Mouse (Mus musculus) thymus, postnatal 10 days (tissue): ENCODE measurements around the gene Olfr548-ps1.
"Not testable (repeated sequence)": the region's sequence is repeated elsewhere in the genome, so short reads cannot be mapped to it uniquely, and the experiment has no call there.

Source experiments
- DNase-seq, 2 experiments: peaks; one replicate each; pipeline ENCODE4 v3.0.0; 2021; ENCODE audit warnings: low spot score in 2 of 2

Olfr548-ps1 gene

GRCm38 (mm10) chr7:102540596-102540995 is at the start of gene Olfr548-ps1:
Olfr548-ps1 (plus strand) TSS chr7:102540896.
- DNase-seq, result no peak

DNA sequence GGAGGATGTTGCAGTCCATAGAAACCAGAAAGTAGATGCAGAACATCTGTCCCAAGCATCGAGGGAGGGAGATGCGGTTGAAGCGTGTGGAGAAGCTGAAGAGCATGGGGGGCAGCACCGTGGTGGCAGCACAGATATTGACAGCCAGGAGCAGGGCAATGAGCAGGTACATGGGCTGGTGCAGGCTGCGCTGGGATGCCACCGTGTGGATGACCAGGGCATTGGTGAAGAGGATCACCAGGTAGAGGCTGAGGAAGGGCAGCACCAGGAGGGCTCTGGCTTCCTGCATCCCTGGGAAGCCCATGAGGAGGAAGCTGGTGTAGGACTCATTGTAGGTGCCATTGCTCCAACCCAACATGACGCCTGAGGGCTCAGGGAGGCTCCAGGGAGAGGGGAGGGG is 46.3 kb upstream of the Olfr548-ps1 start:
- DNase-seq, result not testable (repeated sequence)

DNA sequence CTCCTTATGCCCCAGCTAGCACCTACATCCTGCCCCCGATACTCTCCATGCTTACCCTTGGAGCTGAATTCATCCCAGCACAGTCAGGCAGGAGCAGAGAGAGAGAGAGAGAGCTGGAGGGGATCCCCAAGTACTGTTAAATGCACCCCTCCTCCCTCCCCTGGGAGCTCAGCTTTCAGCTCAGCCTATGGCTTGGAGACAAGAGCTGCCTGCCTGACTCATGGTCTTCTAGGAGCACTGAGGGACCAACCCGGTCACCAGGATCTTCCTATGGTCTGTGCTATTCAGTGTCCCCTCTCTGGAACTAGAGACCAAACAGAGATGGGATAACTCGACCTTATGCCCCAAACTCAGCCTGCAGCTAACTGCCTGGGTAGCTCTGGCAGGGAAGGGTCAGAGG is 41.2 kb upstream of the Olfr548-ps1 start, which contains the start of gene Olfr545:
Olfr545 (minus strand) TSS at position 101 of the 400 bp plus-strand sequence.
- DNase-seq, result no peak

- no peak for DNase-seq
Observed at GRCm38 (mm10) chr7:102501986-102502385, 38.7 kb upstream of the Olfr548-ps1 start.

DNA sequence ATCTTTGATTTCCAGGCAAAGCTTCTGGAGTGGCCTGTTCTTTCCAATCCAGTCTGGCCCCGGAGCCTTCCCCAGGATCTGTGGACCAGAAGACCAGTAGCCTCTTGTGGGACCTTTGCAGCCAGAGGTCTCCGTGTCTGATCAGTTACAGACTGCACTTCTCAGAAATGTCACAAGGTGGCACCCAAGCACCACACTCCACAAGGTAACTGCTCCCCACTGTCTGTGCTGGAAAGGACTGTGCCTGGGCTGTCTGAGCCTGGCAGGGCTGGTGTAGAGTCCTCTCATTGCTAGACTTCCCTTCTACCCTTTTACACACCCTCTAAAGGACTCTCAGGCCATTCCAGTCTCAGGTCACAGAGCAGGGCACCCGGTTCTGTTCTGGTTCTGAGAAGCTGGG is 33.8 kb upstream of the Olfr548-ps1 start:
- DNase-seq, result peak; percentile 44 to 71

DNA sequence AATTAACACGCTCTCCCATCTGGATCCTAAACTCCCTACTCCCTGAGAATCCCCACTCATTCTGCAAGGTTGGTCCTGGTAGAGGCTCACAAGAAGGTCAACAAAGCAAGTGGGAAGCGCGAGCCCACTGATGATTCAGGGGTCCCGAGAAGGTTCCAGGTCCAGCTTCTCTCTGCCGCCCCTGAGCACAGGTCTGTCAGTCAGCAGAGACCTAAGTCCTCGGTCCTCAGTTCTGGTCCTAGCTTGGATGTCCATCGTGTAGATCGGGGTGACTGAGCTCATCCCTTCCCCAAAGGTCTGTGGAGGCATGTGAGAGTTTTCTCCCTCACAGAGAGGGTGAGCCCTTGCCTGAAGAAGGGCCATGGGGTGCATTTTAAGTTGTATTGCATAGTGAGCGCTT is 32.6 kb upstream of the Olfr548-ps1 start:
- DNase-seq, result no peak

DNA sequence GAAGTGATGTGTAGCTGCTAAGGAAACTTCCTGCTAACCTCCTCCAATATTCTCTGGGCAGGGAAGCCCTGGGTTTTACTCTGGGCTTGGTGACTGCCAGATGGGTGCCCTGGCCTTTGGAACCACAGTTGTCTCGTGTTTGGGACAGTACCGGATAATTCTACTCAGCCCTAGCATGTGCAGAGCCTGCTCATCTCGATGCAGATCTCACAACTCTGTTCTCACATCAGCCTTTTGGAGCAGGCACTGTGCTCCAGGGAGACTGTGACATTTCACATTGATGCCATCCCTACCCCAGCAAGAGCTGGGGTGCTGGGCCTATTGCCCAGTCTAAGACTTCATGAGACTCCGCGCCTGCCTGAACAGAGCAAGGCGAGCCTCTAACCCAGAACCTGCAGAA is 32.0 kb upstream of the Olfr548-ps1 start:
- no peak for DNase-seq

DNA sequence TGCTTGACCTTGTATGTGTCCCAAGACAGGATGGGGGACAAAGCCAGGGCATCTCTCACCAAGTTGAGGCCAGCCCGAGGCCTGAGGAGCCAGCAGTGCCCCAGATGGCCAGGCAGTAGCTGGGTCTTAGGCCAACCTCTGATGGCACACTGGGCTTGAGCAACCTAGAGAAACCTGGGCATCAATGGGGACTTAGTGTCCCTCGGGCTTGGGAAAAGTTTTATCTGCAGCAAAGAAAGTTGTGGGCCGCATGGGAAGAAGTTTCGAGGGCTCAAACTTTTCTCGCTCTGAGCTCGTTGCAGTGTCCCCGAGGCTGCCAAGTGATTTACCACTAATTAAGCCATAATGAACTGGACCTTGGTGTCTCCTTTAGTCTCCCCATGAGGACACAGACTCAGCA is 31.0 kb upstream of the Olfr548-ps1 start:
- DNase-seq, result no peak

DNA sequence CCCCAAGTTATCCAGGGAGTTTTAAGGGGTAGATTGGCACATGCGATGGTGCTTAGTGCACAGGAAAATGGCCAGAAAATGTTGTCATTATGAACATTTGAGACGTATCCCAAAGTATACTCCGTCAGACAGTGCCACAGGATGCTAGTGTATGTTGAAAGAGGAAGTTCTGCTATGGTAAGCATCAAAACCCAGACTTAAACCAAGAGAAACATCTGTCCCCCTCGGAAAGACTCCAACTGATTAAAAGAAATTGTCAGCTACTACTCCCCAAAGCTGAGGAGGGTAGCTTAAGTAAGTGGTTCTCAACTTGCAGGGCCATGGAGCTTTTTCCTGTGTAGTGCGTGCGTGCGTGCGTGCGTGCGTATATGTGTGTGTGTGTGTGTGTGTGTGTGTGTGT is 28.8 kb upstream of the Olfr548-ps1 start:
- no peak for DNase-seq

DNA sequence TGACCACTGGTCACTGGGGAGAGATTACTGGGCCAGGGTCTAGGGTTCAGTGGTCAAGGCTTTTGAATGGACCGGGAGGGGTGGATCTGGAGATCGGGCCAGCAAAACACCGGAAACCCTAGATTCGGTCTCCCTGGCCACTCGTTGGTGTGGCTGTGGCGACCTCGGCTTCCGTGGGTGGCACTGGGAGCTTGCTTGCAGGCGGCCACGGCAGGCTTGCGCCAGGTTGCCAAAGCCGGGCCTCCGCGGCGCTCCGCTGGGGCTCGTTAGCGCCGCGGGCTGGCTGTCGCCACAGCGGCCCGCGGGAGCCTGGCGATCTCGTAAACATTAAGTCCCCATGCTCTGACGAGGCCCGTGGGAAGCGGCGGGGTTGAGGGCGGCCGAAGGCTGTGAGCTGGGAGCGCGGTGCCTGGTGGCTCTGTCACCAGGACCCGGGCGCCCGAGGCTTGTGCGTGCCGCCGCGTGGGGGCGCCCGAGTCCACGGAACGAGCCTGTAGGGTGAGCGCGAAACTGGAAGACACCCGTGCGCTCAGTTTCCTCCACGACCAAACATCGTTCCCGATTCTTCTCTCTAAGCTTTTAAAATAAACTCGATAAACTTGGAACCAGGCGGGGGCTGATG is 27.8 kb upstream of the Olfr548-ps1 start:
- peak; percentile 57 to 95 for DNase-seq

- no peak for DNase-seq
Observed at GRCm38 (mm10) chr7:102514144-102514543, 26.6 kb upstream of the Olfr548-ps1 start.

DNA sequence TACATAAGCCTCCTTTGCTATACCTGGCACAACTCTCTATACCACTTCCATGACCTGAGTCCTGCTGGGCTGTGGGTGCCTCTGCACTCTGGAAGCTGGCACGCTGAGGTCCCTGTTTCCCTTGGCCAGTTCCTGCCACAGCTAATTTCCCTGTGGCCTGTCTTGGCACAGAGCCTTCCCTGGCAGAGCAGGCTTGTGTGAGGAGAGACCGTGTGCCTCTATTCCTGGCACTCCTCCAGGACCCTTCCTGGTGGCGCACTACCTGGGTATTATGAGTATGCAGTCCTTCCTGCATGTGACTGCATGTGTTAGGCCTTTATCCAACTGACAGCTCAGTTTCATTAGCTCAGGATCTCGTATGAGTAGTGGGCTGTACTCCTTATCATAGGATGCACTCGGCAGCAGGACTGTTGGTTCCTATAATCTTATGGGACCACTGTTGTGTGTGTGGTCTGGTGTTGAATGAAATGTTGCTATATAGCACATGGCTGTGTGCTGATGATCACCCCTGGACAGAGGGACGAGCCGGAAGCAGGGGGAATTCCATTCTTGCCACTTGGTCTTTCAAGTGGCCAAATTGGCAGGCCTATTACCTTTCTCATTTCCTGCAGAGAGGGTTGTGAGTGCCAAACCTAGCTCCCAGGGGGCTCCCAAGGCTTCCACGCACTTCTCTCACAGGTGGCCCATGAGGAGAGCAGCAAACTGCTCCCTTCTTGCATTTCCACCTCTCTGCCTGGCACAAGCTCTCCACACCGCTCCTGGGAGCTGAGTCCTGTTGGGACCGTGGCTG is 24.2 kb upstream of the Olfr548-ps1 start:
- no peak for DNase-seq

DNA sequence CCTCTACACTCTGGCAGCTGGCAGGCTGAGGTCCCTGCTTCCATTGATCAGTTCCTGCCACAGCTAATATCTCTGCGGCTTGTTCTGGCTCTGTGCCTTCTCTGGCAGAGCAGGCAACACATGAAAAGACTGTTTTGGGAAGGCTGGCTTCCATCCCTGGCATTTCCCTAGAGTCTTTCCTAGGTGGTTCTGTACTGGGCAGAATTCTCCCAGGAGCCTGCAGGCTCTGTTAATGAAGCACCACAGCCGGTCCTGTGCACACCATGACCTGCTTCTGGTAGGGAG is 23.7 kb upstream of the Olfr548-ps1 start:
- DNase-seq, result no peak

DNA sequence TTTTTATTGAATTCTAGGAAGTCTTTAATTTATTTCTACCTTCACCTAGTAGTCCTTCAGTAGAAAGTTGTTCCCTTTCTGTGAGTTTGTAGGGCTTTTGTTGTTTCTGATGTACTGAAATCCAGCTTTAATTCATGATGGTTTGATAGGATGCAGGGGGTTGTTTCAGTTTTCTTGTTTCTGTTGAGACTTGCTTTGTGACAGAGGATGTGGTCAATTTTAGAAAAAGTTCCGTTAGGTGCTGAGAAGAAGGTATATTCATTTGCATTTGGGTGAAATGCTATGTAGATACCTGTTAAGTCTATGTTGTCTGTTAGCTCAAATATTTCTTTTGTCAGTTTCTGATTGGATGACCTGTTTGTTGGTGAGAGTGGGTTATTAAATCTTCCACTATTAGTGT is 11.6 kb upstream of the Olfr548-ps1 start:
- no peak for DNase-seq

GRCm38 (mm10) chr7:102534449-102534848 is 6.2 kb upstream of the Olfr548-ps1 start, which contains the start of gene Olfr547:
Olfr547 (plus strand) TSS chr7:102534749.
- DNase-seq, result no peak

GRCm38 (mm10) chr7:102541251-102541650 is 555 bp downstream of the Olfr548-ps1 start:
- no peak for DNase-seq

DNA sequence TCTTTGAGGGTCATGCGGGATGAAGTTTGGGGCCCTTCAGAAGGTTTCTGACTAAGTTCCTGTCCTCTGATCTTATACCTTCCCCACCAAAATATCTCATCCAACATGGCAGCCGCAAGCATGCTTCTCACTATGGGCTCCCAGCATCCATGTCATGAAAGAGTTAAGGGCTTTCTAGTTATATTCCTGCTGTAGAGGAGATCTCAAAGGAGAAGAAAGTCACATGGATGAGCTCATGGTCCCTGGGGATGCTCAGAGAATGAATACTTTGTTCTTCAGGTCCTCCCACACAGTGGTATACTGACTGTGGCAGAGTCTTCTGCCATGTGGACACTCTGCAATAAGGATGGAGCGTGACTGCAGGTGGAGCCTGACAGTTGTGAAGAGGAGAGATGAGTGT is 8.9 kb downstream of the Olfr548-ps1 start, which contains the start of gene Olfr549:
Olfr549 (plus strand) TSS at position 301 of the 400 bp plus-strand sequence.
- DNase-seq, result no peak

DNA sequence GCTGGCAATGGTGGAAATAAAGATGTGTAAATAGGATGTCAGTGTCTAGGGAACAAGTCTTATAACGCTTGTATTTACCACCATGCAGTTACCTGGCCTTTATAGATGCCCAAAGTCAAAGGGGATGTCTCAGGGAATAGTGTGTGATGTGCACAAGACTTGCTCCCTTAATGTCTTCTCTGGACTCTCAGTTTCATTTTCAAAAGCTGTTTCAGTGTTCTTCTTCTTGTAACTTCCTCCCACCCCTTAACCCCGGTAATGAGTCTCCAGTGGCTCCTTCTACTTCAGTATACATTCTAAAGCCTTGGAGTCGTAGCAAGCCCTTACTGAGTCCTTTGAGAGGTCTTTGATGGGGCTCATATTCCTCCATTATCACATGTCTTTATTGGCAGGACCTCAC is 12.6 kb downstream of the Olfr548-ps1 start:
- DNase-seq, result no peak

DNA sequence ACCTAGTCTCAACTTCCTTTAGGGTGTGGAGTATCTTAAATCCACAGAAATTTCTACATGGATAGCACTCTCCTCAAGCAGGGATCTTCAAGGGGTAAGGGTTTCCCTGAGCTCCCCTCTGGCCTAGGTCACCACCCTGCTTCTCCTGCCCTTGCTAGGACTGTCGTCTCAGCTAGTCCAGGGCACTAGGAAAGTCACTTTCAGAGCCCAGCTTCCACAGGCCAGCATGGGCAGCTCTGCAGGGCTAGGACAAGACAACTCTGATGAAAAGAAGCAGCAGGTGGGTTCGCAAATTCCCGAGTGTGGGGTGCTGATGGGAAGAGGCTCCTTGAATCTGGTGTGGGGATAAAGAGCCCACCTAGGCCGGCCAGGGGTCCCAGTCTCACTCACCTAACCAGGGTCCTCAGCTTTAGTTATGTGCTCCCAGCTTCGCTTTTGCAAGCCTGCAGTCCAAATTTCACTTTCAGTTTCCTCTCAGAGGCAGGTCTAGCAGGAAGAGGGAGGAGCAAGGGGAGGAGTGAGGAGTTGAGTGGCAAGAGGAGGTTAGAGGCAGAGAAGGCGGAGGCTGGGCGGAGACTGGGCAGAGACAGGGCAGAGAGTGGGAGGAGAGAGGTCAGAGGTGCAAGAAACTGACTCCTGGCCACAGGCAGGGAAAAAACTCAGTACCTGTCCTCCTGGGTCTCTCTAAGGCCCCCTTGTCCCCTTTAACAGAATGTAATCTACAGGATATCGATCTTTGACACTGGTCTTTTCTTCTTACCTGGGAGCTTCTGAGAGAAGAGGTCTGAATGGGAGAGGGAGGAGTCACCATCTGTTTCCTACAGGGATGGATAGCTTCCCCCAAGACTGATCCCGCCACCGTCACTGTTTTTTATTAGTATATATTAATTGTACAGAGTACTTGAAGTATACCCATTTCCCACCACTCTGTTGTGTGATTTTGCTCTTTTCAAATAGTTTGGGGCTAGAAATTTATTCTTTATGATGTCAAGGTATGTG is 24.6 kb downstream of the Olfr548-ps1 start, which contains the start of gene Trim21:
Trim21 (minus strand) TSS at position 488 of the 999 bp plus-strand sequence.
- DNase-seq, result peak; percentile 76 to 78

DNA sequence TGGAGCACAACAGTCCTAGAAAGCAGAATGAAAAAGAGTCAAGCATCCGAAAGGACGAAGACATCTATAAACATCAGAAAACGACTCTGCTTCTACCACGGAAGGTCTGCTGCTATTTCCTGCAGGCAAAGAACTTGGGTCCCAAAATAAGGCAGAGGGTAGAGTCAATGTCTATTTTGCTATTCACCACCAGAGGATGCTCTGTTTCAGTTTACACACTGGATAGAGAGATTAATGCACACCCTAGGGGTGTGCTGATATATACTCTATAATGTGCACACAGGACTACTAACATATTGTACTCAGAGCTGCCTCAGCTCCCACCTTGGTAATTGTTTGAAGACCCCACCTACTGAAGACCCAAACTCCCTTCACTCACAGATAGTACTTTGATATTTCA is 25.5 kb downstream of the Olfr548-ps1 start:
- DNase-seq, result no peak

DNA sequence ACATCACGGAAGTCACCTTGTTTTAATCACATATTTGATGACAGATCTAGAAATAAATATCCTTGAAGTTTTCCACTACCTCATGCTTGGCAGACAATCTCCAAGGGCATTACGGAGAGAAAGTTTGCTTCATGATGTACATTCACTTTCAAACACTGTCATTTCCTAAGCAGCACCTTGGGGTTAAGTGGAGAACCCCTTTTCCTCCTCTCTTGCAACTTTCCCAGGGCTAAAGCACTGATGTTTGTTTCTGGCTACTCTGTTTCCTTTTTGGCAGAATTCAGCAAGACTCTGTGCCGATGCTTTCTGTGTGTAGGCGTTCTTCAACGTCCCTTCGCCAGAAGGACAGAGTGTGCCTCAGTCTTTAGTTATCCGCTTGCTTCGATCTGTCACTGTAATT is 30.4 kb downstream of the Olfr548-ps1 start, which contains the start of gene Olfr550:
Olfr550 (plus strand) TSS at position 301 of the 400 bp plus-strand sequence.
- DNase-seq, result no peak
